ENCODE assay signal across 8 mouse cellular contexts in genomic region chr8:95426781-95427281, GRCm38 (mm10). TPM values are rescaled to one million over a fixed set of nuclear protein-coding genes. Genes with fewer than 3 reads are reported as not detected.
DNase-seq lines count a peak whose midpoint lies in the region; ATAC-seq lines count a peak whose summit lies in the region.

No protein-coding gene starts in this region.

- no peak overlapping the region for H3K9ac ChIP-seq in liver, embryonic 12.5 days
- H3K9ac ChIP-seq in hindbrain, embryonic 16.5 days (ENCODE audit: low read depth, low read length) = no peak overlapping the region

- H3K4me3 ChIP-seq in liver, embryonic 12.5 days = no peak overlapping the region
- no peak overlapping the region; the same call in 1 of the 2 replicates for H3K4me3 ChIP-seq in forebrain, embryonic 10.5 days
- no peak overlapping the region for H3K4me3 ChIP-seq in hindbrain, embryonic 16.5 days (ENCODE audit: low read length)

- H3K4me1 ChIP-seq in liver, embryonic 12.5 days = peaks cover 48% of the 10 kb centered on the region
- peaks cover 52% of the 10 kb centered on the region for H3K4me1 ChIP-seq in forebrain, embryonic 10.5 days
- H3K4me1 ChIP-seq in hindbrain, embryonic 16.5 days (ENCODE audit: control insufficient read depth, insufficient read depth, low read depth, low read length) = peaks cover 45% of the 10 kb centered on the region

- 64% methylated on average over 2 of the region's 2 CpGs for WGBS in liver, embryonic 12.5 days (ENCODE audit: insufficient replicate concordance)
- WGBS in forebrain, embryonic 10.5 days = 89% methylated on average over 2 of the region's 2 CpGs
- 48% methylated on average over 2 of the region's 2 CpGs for WGBS in hindbrain, embryonic 16.5 days

- intact Hi-C loops in gastrocnemius, postnatal 36 days (cut with DNase I) = no loop called here

- peak overlapping the region; percentile 36; the same call in 1 of the 2 replicates for H3K27ac ChIP-seq in liver, embryonic 12.5 days
- H3K27ac ChIP-seq in forebrain, embryonic 10.5 days = peak overlapping the region; percentile 56; the same call in 1 of the 2 replicates
- peak overlapping the region; percentile 89 for H3K27ac ChIP-seq in hindbrain, embryonic 16.5 days (ENCODE audit: low read depth, low read length)

- no peaks in the 10 kb centered on the region for H3K27me3 ChIP-seq in liver, embryonic 12.5 days (replicated peaks)
- no peaks in the 10 kb centered on the region for H3K27me3 ChIP-seq in forebrain, embryonic 10.5 days (ENCODE audit: poor library complexity, severe bottlenecking)
- H3K27me3 ChIP-seq in hindbrain, embryonic 16.5 days (replicated peaks; ENCODE audit: control insufficient read depth, insufficient read depth, low read length) = no peaks in the 10 kb centered on the region

- ATAC-seq in liver, embryonic 12.5 days = no peak
- peak; percentile 75 for ATAC-seq in hindbrain, embryonic 16.5 days
- no peak for ATAC-seq in erythroid progenitor cell, adult 5-6 weeks (replicated peaks; ENCODE audit: low FRiP score, poor library complexity, severe bottlenecking)

- H3K4me2 ChIP-seq in liver, embryonic 12.5 days = no peak overlapping the region
- H3K4me2 ChIP-seq in hindbrain, embryonic 16.5 days (ENCODE audit: low read length) = peak overlapping the region; percentile 10; the same call in 1 of the 2 replicates

- H3K9me3 ChIP-seq in liver, embryonic 12.5 days (replicated peaks) = no peaks in the 10 kb centered on the region
- H3K9me3 ChIP-seq in forebrain, embryonic 10.5 days = no peaks in the 10 kb centered on the region
- H3K9me3 ChIP-seq in hindbrain, embryonic 16.5 days (ENCODE audit: control insufficient read depth, low read length) = no peaks in the 10 kb centered on the region

- peaks cover 16% of the 10 kb centered on the region for H3K36me3 ChIP-seq in liver, embryonic 12.5 days
- peaks cover 36% of the 10 kb centered on the region for H3K36me3 ChIP-seq in forebrain, embryonic 10.5 days (replicated peaks)
- H3K36me3 ChIP-seq in hindbrain, embryonic 16.5 days (ENCODE audit: control insufficient read depth, insufficient read depth, low read length) = peaks cover 8% of the 10 kb centered on the region

- no peak for DNase-seq in liver
- no peak for DNase-seq in forebrain, embryonic 10.5 days (ENCODE audit: extremely low spot score, low spot score)
- peak; percentile 55 for DNase-seq in lung, postnatal 36 days
- DNase-seq in ovary, postnatal 10 days (ENCODE audit: low spot score) = no peak
- no peak for DNase-seq in gastrocnemius, postnatal 36 days

RNA-seq across cellular contexts. Expression of gene Cfap20, which starts 7.8 kb away (rescaled TPM):
- 44.2 and 45.9 TPM in 2 replicates for polyA plus RNA-seq in liver, embryonic 12.5 days (2016; fragmentation: Nextera tagmentation; extraction: Ambion mirVana)
- polyA plus RNA-seq in forebrain, embryonic 10.5 days (2016; fragmentation: Nextera tagmentation; extraction: Ambion mirVana) = 144 and 146 TPM in 2 replicates
- 121 and 124 TPM in 2 replicates for polyA plus RNA-seq in hindbrain, embryonic 16.5 days (2015; fragmentation: Nextera tagmentation; extraction: Ambion mirVana)
- 30.2 and 44.3 TPM in 2 replicates for total RNA-seq in erythroid progenitor cell, adult 5-6 weeks (2015; ENCODE audit: low replicate concordance)
- total RNA-seq in erythroid progenitor cell, adult 5-6 weeks (2017; ENCODE audit: low replicate concordance) = 13.2 and 20.3 TPM in 2 replicates
- total RNA-seq in gastrocnemius, postnatal 36 days (2021) = 1 to 10 TPM; 5.8 to 6.0 TPM

Comparison
In these comparisons a context has a peak if more than half of its experiments do, and no peak if none do; other contexts are left out.
1. H3K27ac ChIP-seq: peak in every context shown above with its lines; median percentile 89 in hindbrain, embryonic 16.5 days; 56 in forebrain, embryonic 10.5 days; 36 in liver, embryonic 12.5 days.